Mouse (Mus musculus) left cerebral cortex, postnatal 10 days (tissue): ENCODE data around the gene Myo9a. TPM values are rescaled to one million over a fixed set of nuclear protein-coding genes. Genes with fewer than 3 reads are reported as not detected.
A peak's percentile ranks its signal among the peaks of the same experiment; 100 is the strongest.

ENCODE experiments used
- DNase-seq, 2 experiments: peaks; one replicate each; pipeline ENCODE4 v3.0.0; 2021 to 2022; ENCODE audit warnings: low spot score in 2 of 2, mixed read lengths in 1 of 2; ENCODE audit errors: extremely low spot score in 1 of 2
- intact Hi-C: fragments of 180-260 bp; cut with DNase I; formaldehyde crosslinking; loops from one replicate; pipeline ENCODE4 v1.15.1; 2025
- total RNA-seq, 2 experiments: library from RNA; stranded (reverse); gene quantifications; 2 replicates each; pipeline ENCODE4 v1.2.3; 2021

The Myo9a gene
- total RNA-seq, result 10 to 100 TPM; 71.7 to 75.9 TPM

- intact Hi-C loops, result loop anchor here (5.0 kb wide), 1 partner anchor 53 kb away; no protein-coding TSS in a partner anchor
- peak; percentile 98 to 99 for DNase-seq
These were observed at the start of gene Myo9a, which contains the start of gene Senp8 for GRCm38 (mm10) chr9:59750267-59751065. Gene Myo9a (plus strand): TSS chr9:59750896. Gene Senp8 (minus strand): TSS chr9:59750710.

- intact Hi-C loops, result no loop called here
- no peak for DNase-seq
These were observed 49.6 kb upstream of the Myo9a start for GRCm38 (mm10) chr9:59701094-59701493.

DNA sequence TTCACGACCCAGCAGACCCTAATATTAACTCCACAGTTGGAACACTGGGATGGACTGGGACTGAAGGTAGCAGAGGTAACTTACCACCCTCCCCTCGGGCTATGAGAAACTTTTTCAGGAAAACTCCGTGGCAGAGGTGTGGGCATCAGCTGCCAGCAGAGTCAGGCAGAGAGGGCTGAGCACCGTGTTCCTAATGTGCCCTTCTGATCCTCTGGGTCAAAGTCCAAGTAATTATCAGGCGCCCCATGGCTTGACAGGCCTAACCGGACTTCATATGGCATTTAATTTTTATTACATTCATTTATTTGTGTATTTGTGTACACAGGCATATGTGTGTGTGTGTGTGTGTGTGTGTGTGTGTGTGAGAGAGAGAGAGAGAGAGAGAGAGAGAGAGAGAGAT is 47.6 kb upstream of the Myo9a start:
- intact Hi-C loops, result no loop called here
- no peak for DNase-seq

- DNase-seq, result no peak
- intact Hi-C loops, result no loop called here
These were observed 43.6 kb upstream of the Myo9a start for GRCm38 (mm10) chr9:59706850-59707825.

DNA sequence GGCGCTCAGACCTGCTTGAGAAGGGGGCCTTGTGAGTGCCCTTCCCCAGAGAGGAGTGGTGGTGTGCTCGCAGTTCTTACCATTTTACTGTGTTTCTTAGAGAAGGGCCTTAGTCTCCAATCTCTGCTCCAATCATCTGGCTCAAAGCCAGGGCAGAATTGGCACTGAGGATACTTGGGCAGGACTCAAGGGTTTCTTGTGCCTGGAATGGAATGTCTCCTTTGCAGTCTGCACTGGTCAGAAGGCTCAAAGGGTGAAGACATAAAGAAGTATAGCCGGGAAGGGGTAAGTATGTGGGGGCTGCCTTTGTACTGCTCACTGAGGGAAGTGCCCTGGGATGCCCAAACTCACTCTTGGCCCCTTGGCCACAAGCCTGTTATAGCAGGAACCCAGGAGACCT is 41.5 kb upstream of the Myo9a start:
- no peak for DNase-seq
- intact Hi-C loops, result no loop called here

DNA sequence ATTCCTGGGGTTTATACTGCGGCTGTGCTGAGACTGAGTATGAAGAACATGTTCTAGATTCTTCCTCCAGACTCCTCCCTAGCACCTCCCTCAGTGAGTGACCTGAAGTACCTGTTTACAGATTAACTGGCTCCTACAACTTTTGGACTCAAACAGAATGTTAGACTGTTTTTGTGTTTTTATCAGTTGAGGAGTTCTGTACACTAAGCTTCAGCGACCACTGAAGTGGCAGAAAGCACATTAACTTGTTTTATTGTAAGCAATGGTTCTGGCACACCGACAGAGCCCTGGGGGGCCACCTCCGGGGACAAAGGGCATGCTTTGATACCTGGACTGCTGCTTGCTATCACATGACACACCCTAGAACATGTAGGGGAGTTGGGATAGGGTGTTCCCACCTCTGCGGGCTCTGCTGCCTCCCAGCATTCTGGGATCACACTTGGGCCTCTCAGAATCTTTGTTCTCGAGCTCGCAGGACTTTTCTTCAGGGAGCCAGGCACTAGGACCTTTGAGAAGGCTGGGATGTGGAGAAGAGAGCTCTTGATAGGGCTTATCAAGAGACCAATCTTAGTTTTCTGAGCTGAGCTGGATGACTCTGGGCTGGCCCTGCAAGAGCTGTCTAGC is 34.3 kb upstream of the Myo9a start:
- DNase-seq, result no peak
- intact Hi-C loops, result no loop called here

GRCm38 (mm10) chr9:59718237-59718636 is 32.5 kb upstream of the Myo9a start:
- intact Hi-C loops, result no loop called here
- DNase-seq, result no peak

DNA sequence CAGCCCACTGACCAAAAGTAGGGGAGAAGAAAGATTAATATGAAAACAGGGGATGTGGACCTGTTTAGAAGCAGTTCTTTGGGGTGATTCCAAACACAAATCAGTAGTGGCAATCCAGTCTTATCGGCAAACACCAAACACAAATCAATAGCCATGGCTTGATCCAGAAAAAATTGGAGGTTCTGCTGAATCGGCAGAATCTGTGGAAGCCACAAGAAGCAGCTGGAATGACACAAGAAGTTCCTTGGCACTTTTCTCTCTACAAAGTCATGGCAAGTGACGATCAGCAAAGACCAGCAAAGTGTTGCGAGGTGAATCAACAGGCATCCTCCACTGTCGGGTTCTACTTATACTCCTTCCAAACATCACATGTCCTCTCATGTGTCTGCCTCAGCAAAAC is 29.6 kb upstream of the Myo9a start:
- intact Hi-C loops, result loop anchor here (10.0 kb wide), 1 partner anchor 244 kb away; the partner anchor contains the start of gene Nr2e3
- DNase-seq, result no peak

GRCm38 (mm10) chr9:59723096-59723657 is 27.5 kb upstream of the Myo9a start:
- intact Hi-C loops, result loop anchor here (10.0 kb wide), 1 partner anchor 242 kb away; the partner anchor contains the start of gene Nr2e3
- peak; percentile 75 to 82 for DNase-seq

DNA sequence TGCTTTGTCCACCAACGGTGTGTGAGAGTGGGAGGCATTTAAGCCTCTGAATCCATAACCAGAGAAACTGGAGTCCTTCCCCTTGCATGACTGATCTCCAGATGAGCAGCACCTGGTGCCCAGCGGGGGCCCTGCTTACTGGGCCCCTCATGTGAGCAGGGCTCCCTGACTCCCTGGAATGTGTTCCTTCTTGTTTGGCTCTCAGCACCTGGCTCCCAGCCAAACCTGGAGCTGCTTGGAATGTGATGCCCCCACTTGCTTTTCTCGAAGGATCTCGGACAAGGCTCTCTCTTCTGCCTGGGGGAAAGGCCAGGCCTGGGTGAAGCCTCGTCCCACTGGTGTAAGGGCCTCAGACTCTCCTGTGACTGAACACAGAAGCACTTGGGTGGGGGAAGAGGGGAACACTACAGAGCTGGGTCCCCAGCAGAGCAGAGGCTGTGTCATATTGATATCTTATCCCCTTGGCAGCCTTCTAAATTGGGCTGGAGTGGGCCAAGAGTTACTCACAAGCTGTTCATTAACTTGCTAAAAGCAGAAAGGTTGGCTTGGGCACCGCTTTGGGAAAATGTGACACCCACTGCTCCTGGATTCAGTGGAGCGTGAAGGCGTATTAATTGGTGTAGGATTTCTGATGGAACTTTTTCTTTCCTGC is 26.8 kb upstream of the Myo9a start:
- peak; percentile 21 to 72 for DNase-seq
- intact Hi-C loops, result loop anchor here (10.0 kb wide), 1 partner anchor 241 kb away; the partner anchor contains the start of gene Nr2e3

DNA sequence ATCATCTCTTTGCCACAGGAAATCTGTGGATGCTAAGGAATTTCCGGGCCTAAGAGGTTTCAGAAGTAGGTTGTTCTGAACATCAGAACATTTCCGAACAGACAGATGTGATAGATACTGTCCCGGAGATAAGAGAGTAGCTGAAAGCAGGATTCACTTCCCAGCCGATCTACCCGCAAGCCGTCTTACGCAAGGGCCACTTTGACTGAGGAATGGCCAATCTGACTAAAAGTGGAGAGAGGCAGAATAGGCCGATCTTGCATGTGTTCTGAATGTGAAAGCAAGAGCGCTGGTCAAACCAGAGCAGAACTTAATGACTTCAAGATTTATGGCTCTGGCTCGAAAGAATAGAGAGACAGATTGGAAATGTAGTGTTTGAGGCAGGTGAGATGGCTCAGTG is 25.2 kb upstream of the Myo9a start:
- intact Hi-C loops, result loop anchor here (10.0 kb wide), 1 partner anchor 239 kb away; the partner anchor contains the start of gene Nr2e3
- DNase-seq, result no peak

GRCm38 (mm10) chr9:59727569-59728286 is 23.0 kb upstream of the Myo9a start:
- intact Hi-C loops, result loop anchor here (10.0 kb wide), 1 partner anchor 237 kb away; the partner anchor contains the start of gene Nr2e3
- no peak for DNase-seq

GRCm38 (mm10) chr9:59731136-59731535 is 19.6 kb upstream of the Myo9a start:
- intact Hi-C loops, result no loop called here

GRCm38 (mm10) chr9:59733075-59733474 is 17.6 kb upstream of the Myo9a start:
- DNase-seq, result no peak
- intact Hi-C loops, result no loop called here

More at GRCm38 (mm10) chr9:59731136-59731535, 19.6 kb upstream of the Myo9a start:
- no peak for DNase-seq

GRCm38 (mm10) chr9:59735394-59735793 is 15.3 kb upstream of the Myo9a start:
- intact Hi-C loops, result no loop called here
- DNase-seq, result no peak

DNA sequence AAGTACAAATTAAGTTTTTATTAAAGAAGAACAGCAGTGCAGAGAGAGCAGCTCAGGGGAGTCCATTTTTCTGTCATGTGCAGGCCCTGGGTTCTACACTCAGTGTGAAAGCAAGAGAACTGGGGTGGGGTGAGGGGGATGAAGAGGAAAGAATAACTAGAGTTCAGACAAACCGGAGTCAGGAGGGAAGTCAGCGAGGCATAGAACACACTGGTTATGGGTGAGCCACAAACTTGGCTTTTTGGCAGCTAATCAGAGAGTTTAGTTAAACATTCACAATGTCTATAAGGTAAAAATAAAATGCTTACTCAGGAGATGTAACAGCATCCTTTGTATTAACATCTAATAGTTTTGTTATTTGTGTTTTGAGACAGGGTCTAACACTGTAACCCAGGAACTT is 10.1 kb upstream of the Myo9a start:
- intact Hi-C loops, result no loop called here
- no peak for DNase-seq

DNA sequence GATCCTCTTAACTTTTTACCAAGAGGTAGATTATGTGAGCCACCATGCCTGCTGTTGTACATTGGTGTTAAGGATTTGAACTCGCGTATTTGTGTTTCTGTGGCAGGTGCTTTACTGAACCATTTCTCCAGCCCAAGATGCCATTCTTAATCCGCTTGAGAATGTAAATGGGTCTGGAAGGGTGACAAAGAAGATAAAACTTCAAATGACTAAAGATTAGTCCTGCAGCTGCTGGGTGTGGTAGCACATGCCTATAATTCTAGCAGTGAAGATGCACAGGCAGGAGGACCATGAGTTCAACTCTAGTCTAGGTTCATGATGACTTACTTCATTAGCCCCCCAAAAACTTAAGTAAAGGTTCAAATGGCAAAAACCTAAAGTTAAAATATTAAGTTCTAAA is 6.8 kb upstream of the Myo9a start:
- DNase-seq, result no peak
- intact Hi-C loops, result no loop called here
